Mouse (Mus musculus) forebrain, embryonic 16.5 days (tissue): ENCODE measurements around the gene Ptger4. TPM values are rescaled to one million over a fixed set of nuclear protein-coding genes. Genes with fewer than 3 reads are reported as not detected.
A peak's percentile ranks its signal among the peaks of the same experiment; 100 is the strongest.

Source experiments
- ATAC-seq: fragments of 200-750 bp; cut with Nextera tagmentation; 2 replicates; pipeline ENCODE4 v1.8.0; 2017; ENCODE audit warnings: mild to moderate bottlenecking, moderate library complexity
- H3K27ac ChIP-seq: fragments of 300-500 bp; sonication (generic); 2 replicates; pipeline ENCODE4 v1.5.1; 2014; ENCODE audit warnings: low read length, control low read depth
- H3K27me3 ChIP-seq: fragments of 300-500 bp; sonication (generic); replicated peaks from 2 replicates; pipeline ENCODE4 v1.6.1; 2014; ENCODE audit warnings: low read length; ENCODE audit not compliant: control insufficient read depth, insufficient read depth
- H3K36me3 ChIP-seq: fragments of 300-500 bp; sonication (generic); 2 replicates; pipeline ENCODE4 v1.6.1; 2014; ENCODE audit not compliant: control insufficient read depth, insufficient read depth
- H3K4me1 ChIP-seq: fragments of 300-500 bp; sonication (generic); replicated peaks from 2 replicates; pipeline ENCODE4 v1.6.1; 2014; ENCODE audit warnings: low read length; ENCODE audit not compliant: control insufficient read depth, insufficient read depth
- H3K4me2 ChIP-seq: fragments of 300-500 bp; sonication (generic); 2 replicates; pipeline ENCODE4 v1.6.1; 2014; ENCODE audit warnings: mild to moderate bottlenecking, low read length, control low read depth
- H3K4me3 ChIP-seq: fragments of 300-500 bp; sonication (generic); replicated peaks from 2 replicates; pipeline ENCODE4 v1.5.1; 2014; ENCODE audit warnings: mild to moderate bottlenecking, low read length, control low read depth
- H3K9ac ChIP-seq: fragments of 300-500 bp; sonication (generic); replicated peaks from 2 replicates; pipeline ENCODE4 v1.6.1; 2014; ENCODE audit warnings: low read depth, low read length, control low read depth
- H3K9me3 ChIP-seq: fragments of 300-500 bp; sonication (generic); 2 replicates; pipeline ENCODE4 v1.6.1; 2016; ENCODE audit warnings: low read length; ENCODE audit not compliant: control insufficient read depth
- WGBS: fragments of 180-500 bp; shearing (Covaris S2); extraction: QIAGEN DNeasy Blood & Tissue Kit; methylation state at CpG from one replicate; pipeline ENCODE4 v1.1.7; 2014; 5-methylcytosine and 5-hydroxymethylcytosine counted together
- polyA plus RNA-seq: library from polyadenylated mRNA; unstranded; fragments of >200 nt; fragmentation: Nextera tagmentation; extraction: Ambion mirVana; gene quantifications from 2 replicates; pipeline ENCODE4 v1.2.1, GENCODE M21; 2015

Ptger4 gene
- polyA plus RNA-seq, 1 experiment from 2014 or later = 0.63 TPM

DNA sequence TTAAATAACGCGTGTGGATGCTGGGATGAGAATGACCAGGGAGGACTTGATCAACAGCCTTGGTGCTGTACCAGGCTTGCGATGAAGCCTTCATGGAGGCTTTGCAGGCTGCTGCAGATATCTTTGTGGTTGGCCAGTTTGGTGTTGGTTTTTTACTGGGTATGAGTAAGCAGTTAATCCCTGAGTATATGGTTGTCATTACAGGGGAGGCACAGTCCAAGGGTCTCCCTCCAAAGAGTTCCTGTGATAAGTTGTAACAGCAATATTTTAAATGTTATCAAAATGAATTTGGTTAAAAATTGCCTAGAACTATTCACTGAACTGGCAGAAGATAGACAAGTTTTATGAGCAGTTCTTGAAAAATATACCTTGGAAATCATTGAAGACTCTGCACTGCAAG lies 34.9 kb downstream of the Ptger4 start:
- H3K36me3 ChIP-seq = peaks cover 8% of the 10 kb centered on the region; the same call in 1 of the 2 replicates
- no peaks in the 10 kb centered on the region for H3K4me1 ChIP-seq
- no peak overlapping the region for H3K4me3 ChIP-seq
- H3K9me3 ChIP-seq = no peaks in the 10 kb centered on the region
- no peaks in the 10 kb centered on the region for H3K27me3 ChIP-seq
- WGBS = 98% methylated on average over 3 of the region's 3 CpGs
- H3K27ac ChIP-seq = no peak overlapping the region
- ATAC-seq = no peak
- H3K9ac ChIP-seq = no peak overlapping the region
- H3K4me2 ChIP-seq = no peak overlapping the region

DNA sequence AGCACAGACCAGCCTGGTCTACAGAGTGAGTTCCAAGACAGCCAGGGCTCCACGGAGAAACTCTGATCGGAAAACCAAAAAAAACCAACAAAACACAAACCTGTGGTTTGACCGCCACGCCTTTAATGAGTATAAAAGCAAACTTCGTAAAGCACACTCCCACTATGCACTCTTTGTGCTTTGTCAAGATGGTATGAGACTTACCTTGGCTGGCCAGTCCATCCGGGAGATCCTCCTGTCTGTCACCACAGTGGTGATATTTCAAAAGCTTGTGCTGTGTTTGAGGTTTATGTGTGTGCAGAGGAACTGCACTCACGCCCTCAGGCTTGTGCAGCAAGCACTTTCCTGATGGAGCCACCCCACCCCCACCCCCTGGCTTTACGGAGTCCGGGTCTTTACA lies 38.8 kb downstream of the Ptger4 start:
- Histone ChIP-seq H3K9me3 (no peaks in the 10 kb centered on the region), H3K4me2 (no peak overlapping the region), H3K9ac (no peak overlapping the region), H3K4me1 (no peaks in the 10 kb centered on the region), H3K4me3 (no peak overlapping the region), H3K27ac (no peak overlapping the region), H3K27me3 (no peaks in the 10 kb centered on the region), H3K36me3 (no peaks in the 10 kb centered on the region)
- WGBS = 96% methylated on average over 9 of the region's 9 CpGs
- ATAC-seq = no peak

DNA sequence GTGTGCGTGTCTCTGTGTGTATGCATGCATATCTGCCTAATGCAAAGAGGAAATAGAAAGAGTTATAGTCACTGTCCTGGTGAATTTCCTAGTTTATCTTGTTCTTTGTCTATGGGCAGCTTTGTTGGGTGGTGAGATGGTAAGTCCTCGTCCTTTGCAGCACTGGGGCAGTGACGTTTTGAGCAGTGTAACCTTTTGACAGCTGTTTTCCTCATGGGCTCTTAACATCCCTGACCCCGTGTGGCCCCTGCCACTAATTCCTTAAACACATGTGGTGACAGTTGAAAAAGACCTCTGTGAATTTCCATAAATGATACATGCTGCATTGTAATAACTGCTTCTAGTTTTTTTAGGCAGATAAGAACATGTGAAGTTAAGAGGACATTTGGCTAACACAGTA lies 47.3 kb downstream of the Ptger4 start:
- 84% methylated on average over 4 of the region's 4 CpGs for WGBS
- no peak overlapping the region for H3K4me3 ChIP-seq

GRCm38 (mm10) chr15:5195987-5196514 lies 47.9 kb downstream of the Ptger4 start:
- H3K4me3 ChIP-seq = no peak overlapping the region
- H3K4me2 ChIP-seq = no peak overlapping the region
- 63% methylated on average over 4 of the region's 4 CpGs for WGBS
- ATAC-seq = no peak
- H3K36me3 ChIP-seq = no peaks in the 10 kb centered on the region
- H3K4me1 ChIP-seq = no peaks in the 10 kb centered on the region
- no peak overlapping the region for H3K9ac ChIP-seq
- H3K27ac ChIP-seq = no peak overlapping the region
- H3K27me3 ChIP-seq = no peaks in the 10 kb centered on the region
- no peaks in the 10 kb centered on the region for H3K9me3 ChIP-seq

More for the DNA sequence above, 47.3 kb downstream of the Ptger4 start:
- H3K4me1 ChIP-seq = no peaks in the 10 kb centered on the region
- no peak overlapping the region for H3K9ac ChIP-seq
- no peak for ATAC-seq
- no peaks in the 10 kb centered on the region for H3K9me3 ChIP-seq
- H3K27me3 ChIP-seq = no peaks in the 10 kb centered on the region
- H3K4me2 ChIP-seq = no peak overlapping the region
- no peaks in the 10 kb centered on the region for H3K36me3 ChIP-seq
- no peak overlapping the region for H3K27ac ChIP-seq

DNA sequence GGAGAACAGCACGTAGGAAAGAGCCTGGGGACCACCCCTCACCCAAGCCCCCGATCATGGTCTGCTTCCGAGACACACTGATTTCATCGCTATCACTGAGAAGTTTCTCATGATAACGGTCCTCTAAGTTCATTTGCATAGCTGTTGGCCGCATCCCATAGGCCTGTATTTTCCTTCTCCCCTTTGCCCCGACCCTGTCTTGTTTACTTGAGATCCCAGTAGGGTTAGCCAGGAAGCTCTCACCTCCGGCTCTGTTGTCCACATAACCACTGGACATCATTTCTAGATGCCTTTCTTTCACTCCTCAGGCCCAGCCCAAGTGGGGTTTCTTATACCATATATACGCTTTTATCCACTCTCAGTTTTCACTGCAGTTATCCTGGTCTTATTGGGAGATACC lies 49.1 kb downstream of the Ptger4 start:
- no peak for ATAC-seq
- Histone ChIP-seq H3K9me3 (no peaks in the 10 kb centered on the region), H3K36me3 (no peaks in the 10 kb centered on the region), H3K4me3 (no peak overlapping the region), H3K4me2 (no peak overlapping the region), H3K27ac (no peak overlapping the region), H3K4me1 (no peaks in the 10 kb centered on the region), H3K9ac (no peak overlapping the region), H3K27me3 (no peaks in the 10 kb centered on the region)
- WGBS = 94% methylated on average over 9 of the region's 9 CpGs

GRCm38 (mm10) chr15:5194446-5194845 lies 49.5 kb downstream of the Ptger4 start:
- H3K9ac ChIP-seq = no peak overlapping the region
- no peaks in the 10 kb centered on the region for H3K36me3 ChIP-seq
- no peak overlapping the region for H3K4me3 ChIP-seq
- no peak overlapping the region for H3K4me2 ChIP-seq
- no peak for ATAC-seq
- 95% methylated on average over 6 of the region's 6 CpGs for WGBS
- H3K4me1 ChIP-seq = no peaks in the 10 kb centered on the region
- no peaks in the 10 kb centered on the region for H3K27me3 ChIP-seq
- H3K9me3 ChIP-seq = no peaks in the 10 kb centered on the region
- no peak overlapping the region for H3K27ac ChIP-seq

- Histone ChIP-seq H3K27me3 (no peaks in the 10 kb centered on the region), H3K27ac (no peak overlapping the region), H3K9me3 (no peaks in the 10 kb centered on the region), H3K9ac (no peak overlapping the region), H3K4me1 (no peaks in the 10 kb centered on the region), H3K4me3 (no peak overlapping the region), H3K4me2 (no peak overlapping the region), H3K36me3 (no peaks in the 10 kb centered on the region)
- peak; percentile 10; the same call in 1 of the 2 replicates for ATAC-seq
- 82% methylated on average over 3 of the region's 3 CpGs for WGBS
Measured at GRCm38 (mm10) chr15:5193833-5194232, 50.2 kb downstream of the Ptger4 start.

- no peaks in the 10 kb centered on the region for H3K36me3 ChIP-seq
- H3K9ac ChIP-seq = no peak overlapping the region
- no peaks in the 10 kb centered on the region for H3K9me3 ChIP-seq
- no peak overlapping the region for H3K27ac ChIP-seq
- no peaks in the 10 kb centered on the region for H3K27me3 ChIP-seq
- no peak for ATAC-seq
- 67% methylated on average over 10 of the region's 10 CpGs for whole genome bisulfite sequencing
- H3K4me3 ChIP-seq = no peak overlapping the region
- peaks cover 15% of the 10 kb centered on the region for H3K4me1 ChIP-seq
- H3K4me2 ChIP-seq = no peak overlapping the region
Measured at GRCm38 (mm10) chr15:5189504-5190093, 54.4 kb downstream of the Ptger4 start.

DNA sequence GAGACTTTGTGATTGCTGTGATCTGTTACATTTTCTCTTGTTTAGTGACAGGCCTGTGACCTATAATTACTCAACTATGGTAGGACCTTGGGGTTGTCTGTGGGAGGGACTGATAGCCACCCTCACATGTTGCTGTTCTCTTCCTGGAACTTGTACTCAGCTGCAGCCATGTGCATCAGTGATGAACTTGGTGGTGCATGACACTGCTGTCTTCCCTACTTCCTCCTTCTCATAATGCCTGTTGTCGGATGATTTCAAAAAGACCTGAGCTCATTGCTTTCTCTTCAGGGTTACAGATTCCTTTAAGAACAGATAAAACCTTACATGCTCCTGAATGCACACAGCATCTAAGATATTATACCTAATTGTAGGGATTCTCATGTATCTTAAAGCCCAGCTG lies 56.0 kb downstream of the Ptger4 start:
- no peaks in the 10 kb centered on the region for H3K36me3 ChIP-seq
- H3K9ac ChIP-seq = no peak overlapping the region
- no peak overlapping the region for H3K27ac ChIP-seq
- no peak overlapping the region for H3K4me3 ChIP-seq
- H3K4me2 ChIP-seq = no peak overlapping the region
- no peak for ATAC-seq
- H3K9me3 ChIP-seq = no peaks in the 10 kb centered on the region
- peaks cover 20% of the 10 kb centered on the region for H3K4me1 ChIP-seq
- H3K27me3 ChIP-seq = no peaks in the 10 kb centered on the region
- 100% methylated on average over 1 of the region's 1 CpGs for WGBS

GRCm38 (mm10) chr15:5187116-5187515 lies 56.9 kb downstream of the Ptger4 start:
- ATAC-seq = no peak
- no peak overlapping the region for H3K9ac ChIP-seq
- H3K9me3 ChIP-seq = no peaks in the 10 kb centered on the region
- H3K4me2 ChIP-seq = no peak overlapping the region
- WGBS = 50% methylated on average over 3 of the region's 4 CpGs
- no peak overlapping the region for H3K27ac ChIP-seq
- no peaks in the 10 kb centered on the region for H3K36me3 ChIP-seq
- peaks cover 20% of the 10 kb centered on the region for H3K4me1 ChIP-seq
- H3K4me3 ChIP-seq = no peak overlapping the region
- H3K27me3 ChIP-seq = no peaks in the 10 kb centered on the region
